Mouse (Mus musculus) hindbrain, postnatal 0 days (tissue): ENCODE data around the gene Ugt1a9. TPM values are rescaled to one million over a fixed set of nuclear protein-coding genes. Genes with fewer than 3 reads are reported as not detected.
A peak's percentile ranks its signal among the peaks of the same experiment; 100 is the strongest.

ENCODE experiments used
- ATAC-seq: fragments of 200-750 bp; cut with Nextera tagmentation; 2 replicates; pipeline ENCODE4 v1.8.0; 2017; ENCODE audit warnings: mild to moderate bottlenecking, moderate TSS enrichment, moderate library complexity
- DNase-seq: peaks from one replicate; pipeline ENCODE4 v3.0.0-alpha.2; 2015; ENCODE audit warnings: low spot score
- H3K27ac ChIP-seq: fragments of 300-500 bp; sonication (generic); 2 replicates; pipeline ENCODE4 v1.5.1; 2014; ENCODE audit warnings: mild to moderate bottlenecking
- H3K27me3 ChIP-seq: fragments of 300-500 bp; sonication (generic); 2 replicates; pipeline ENCODE4 v1.6.1; 2014; ENCODE audit warnings: low read length, mixed read lengths; ENCODE audit not compliant: insufficient read depth
- H3K36me3 ChIP-seq: fragments of 300-500 bp; sonication (generic); 2 replicates; pipeline ENCODE4 v1.6.1; 2014; ENCODE audit warnings: low read length, mixed read lengths; ENCODE audit not compliant: insufficient read depth
- H3K4me1 ChIP-seq: fragments of 300-500 bp; sonication (generic); 2 replicates; pipeline ENCODE4 v1.6.1; 2014; ENCODE audit warnings: antibody characterized with exemption, low read length, mixed read lengths; ENCODE audit not compliant: insufficient read depth
- H3K4me2 ChIP-seq: fragments of 300-500 bp; sonication (generic); 2 replicates; pipeline ENCODE4 v1.6.1; 2014; ENCODE audit warnings: low read depth, mild to moderate bottlenecking, low read length, moderate library complexity, mixed read lengths
- H3K4me3 ChIP-seq: fragments of 300-500 bp; sonication (generic); 2 replicates; pipeline ENCODE4 v1.5.1; 2014; ENCODE audit warnings: low read length
- H3K9ac ChIP-seq: fragments of 300-500 bp; sonication (generic); replicated peaks from 2 replicates; pipeline ENCODE4 v1.6.1; 2014; ENCODE audit warnings: mild to moderate bottlenecking, low read length, moderate library complexity, mixed read lengths
- H3K9me3 ChIP-seq: fragments of 300-500 bp; sonication (generic); 2 replicates; pipeline ENCODE4 v1.6.1; 2016; ENCODE audit warnings: low read length, mixed read lengths
- CTCF ChIP-seq: IDR thresholded peaks from 2 replicates; pipeline ENCODE4 v1.5.1; 2016; ENCODE audit warnings: antibody characterized with exemption, control low read depth, low read depth
- WGBS: fragments of 180-500 bp; shearing (Covaris S2); extraction: QIAGEN DNeasy Blood & Tissue Kit; methylation state at CpG from one replicate; pipeline ENCODE4 v1.1.7; 2014; 5-methylcytosine and 5-hydroxymethylcytosine counted together
- polyA plus RNA-seq: library from polyadenylated mRNA; unstranded; fragments of >200 nt; fragmentation: Nextera tagmentation; extraction: Ambion mirVana; gene quantifications from 2 replicates; pipeline ENCODE4 v1.2.1, GENCODE M21; 2015
- total RNA-seq: library from RNA; depleted of rRNA; stranded (reverse); fragments of >200 nt; gene quantifications from 2 replicates; pipeline ENCODE4 v1.2.3, GENCODE M21; 2014

Gene Ugt1a9
- total and polyA plus RNA-seq, 2 experiments from 2014 or later = not detected

GRCm38 (mm10) chr1:88213061-88213460 lies 142.5 kb downstream of the Ugt1a9 start:
- no peak for TF ChIP-seq CTCF
- DNase-seq (no peak), ATAC-seq (no peak)
- peaks cover 61% of the 10 kb centered on the region for H3K9me3 ChIP-seq
- H3K36me3 ChIP-seq = no peaks in the 10 kb centered on the region
- no peak overlapping the region for H3K9ac ChIP-seq
- H3K4me3 ChIP-seq = no peak overlapping the region
- 73% methylated on average over 1 of the region's 1 CpGs for WGBS
- no peak overlapping the region for H3K27ac ChIP-seq
- H3K4me1 ChIP-seq = no peaks in the 10 kb centered on the region
- no peak overlapping the region for H3K4me2 ChIP-seq
- no peaks in the 10 kb centered on the region for H3K27me3 ChIP-seq

GRCm38 (mm10) chr1:88213766-88214461 lies 143.3 kb downstream of the Ugt1a9 start:
- WGBS = 79% methylated on average over 2 of the region's 2 CpGs
- ATAC-seq = no peak

GRCm38 (mm10) chr1:88214462-88214952 lies 143.9 kb downstream of the Ugt1a9 start:
- 77% methylated on average over 2 of the region's 2 CpGs for WGBS
- Histone ChIP-seq H3K9ac (no peak overlapping the region), H3K9me3 (peaks cover 61% of the 10 kb centered on the region), H3K4me3 (no peak overlapping the region), H3K36me3 (no peaks in the 10 kb centered on the region), H3K27me3 (no peaks in the 10 kb centered on the region), H3K27ac (no peak overlapping the region), H3K4me1 (no peaks in the 10 kb centered on the region), H3K4me2 (no peak overlapping the region)
- DNase-seq (no peak), ATAC-seq (no peak)
- no peak for TF ChIP-seq CTCF

More at GRCm38 (mm10) chr1:88213766-88214461, 143.3 kb downstream of the Ugt1a9 start:
- H3K27me3 ChIP-seq = no peaks in the 10 kb centered on the region
- H3K36me3 ChIP-seq = no peaks in the 10 kb centered on the region
- no peak overlapping the region for H3K4me2 ChIP-seq
- no peak overlapping the region for H3K9ac ChIP-seq
- TF ChIP-seq CTCF = no peak
- DNase-seq = peak; percentile 4
- H3K27ac ChIP-seq = no peak overlapping the region
- H3K4me3 ChIP-seq = no peak overlapping the region
- peaks cover 61% of the 10 kb centered on the region for H3K9me3 ChIP-seq
- no peaks in the 10 kb centered on the region for H3K4me1 ChIP-seq

GRCm38 (mm10) chr1:88215466-88216380 lies 145.1 kb downstream of the Ugt1a9 start:
- H3K9me3 ChIP-seq = peaks cover 61% of the 10 kb centered on the region
- H3K9ac ChIP-seq = no peak overlapping the region
- no peaks in the 10 kb centered on the region for H3K27me3 ChIP-seq
- TF ChIP-seq CTCF = no peak
- no peak overlapping the region for H3K4me2 ChIP-seq
- DNase-seq (peak; percentile 11), ATAC-seq (no peak)
- H3K36me3 ChIP-seq = no peaks in the 10 kb centered on the region
- 70% methylated on average over 10 of the region's 10 CpGs for WGBS
- H3K27ac ChIP-seq = no peak overlapping the region
- no peaks in the 10 kb centered on the region for H3K4me1 ChIP-seq
- H3K4me3 ChIP-seq = no peak overlapping the region

- Histone ChIP-seq H3K36me3 (no peaks in the 10 kb centered on the region), H3K9me3 (peaks cover 58% of the 10 kb centered on the region), H3K4me1 (no peaks in the 10 kb centered on the region), H3K4me2 (no peak overlapping the region), H3K27me3 (no peaks in the 10 kb centered on the region), H3K27ac (no peak overlapping the region), H3K4me3 (no peak overlapping the region), H3K9ac (no peak overlapping the region)
- ATAC-seq = no peak
- WGBS = 59% methylated on average over 2 of the region's 2 CpGs
- no peak for TF ChIP-seq CTCF
- peak; percentile 10 for DNase-seq
Measured at GRCm38 (mm10) chr1:88216551-88216950, 146.0 kb downstream of the Ugt1a9 start.

GRCm38 (mm10) chr1:88217144-88217543 lies 146.5 kb downstream of the Ugt1a9 start:
- Histone ChIP-seq H3K4me2 (no peak overlapping the region), H3K9me3 (peaks cover 54% of the 10 kb centered on the region), H3K4me3 (no peak overlapping the region), H3K27me3 (no peaks in the 10 kb centered on the region), H3K27ac (no peak overlapping the region), H3K4me1 (no peaks in the 10 kb centered on the region), H3K9ac (no peak overlapping the region), H3K36me3 (no peaks in the 10 kb centered on the region)
- 55% methylated on average over 2 of the region's 2 CpGs for WGBS
- TF ChIP-seq CTCF = peak; percentile 13; the same call in 1 of the 2 replicates
- DNase-seq = no peak
- ATAC-seq = no peak
